Mouse (Mus musculus) lung, postnatal 0 days (tissue): ENCODE data around the gene Acbd6.

Source experiments
- CTCF ChIP-seq: IDR thresholded peaks from 2 replicates; pipeline ENCODE4 v1.5.1; 2016; ENCODE audit warnings: antibody characterized with exemption, mild to moderate bottlenecking
- EP300 ChIP-seq: IDR thresholded peaks from 2 replicates; pipeline ENCODE4 v1.6.1; 2016; ENCODE audit warnings: antibody characterized with exemption, mild to moderate bottlenecking, control low read depth

- no peak for TF ChIP-seq CTCF
- TF ChIP-seq EP300 = no peak
These were observed 50.6 kb downstream of the Acbd6 start for GRCm38 (mm10) chr1:155608524-155608923.
